Mouse (Mus musculus) heart, postnatal 36 days (tissue): ENCODE measurements at regions not wholly inside any gene's neighbourhood (a gene's known extent, or its start where the extent isn't known, plus 50 kb on each side); places are given as distances from the start of the nearest gene placed in this dataset.
A peak's percentile ranks its signal among the peaks of the same experiment; 100 is the strongest.

Experiments used
- DNase-seq, 2 experiments: peaks; one replicate each; pipeline ENCODE4 v3.0.0; 2021 to 2022
- intact Hi-C: fragments of 180-260 bp; cut with DNase I; formaldehyde crosslinking; loops from one replicate; pipeline ENCODE4 v1.15.1; 2025

DNA sequence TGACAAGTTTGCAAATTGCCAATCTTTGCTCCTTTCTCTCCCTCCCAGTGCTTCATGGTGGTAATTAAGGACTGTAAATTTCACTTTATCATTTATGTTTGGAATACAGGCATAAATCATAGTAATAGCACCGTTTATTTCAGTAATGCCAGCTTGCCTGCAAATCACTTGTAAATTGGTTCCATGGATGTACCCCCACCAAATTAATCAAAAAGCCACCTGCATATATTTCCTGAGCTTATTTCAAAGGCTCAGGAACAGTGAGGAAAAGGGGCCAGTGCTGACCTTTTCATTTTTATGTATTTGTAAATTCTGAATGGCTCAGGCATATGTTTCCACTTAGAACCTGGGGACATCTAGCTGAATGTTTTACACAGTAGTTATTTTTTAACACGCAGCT lies 115.0 kb downstream of the D3Ertd751e start:
- intact Hi-C loops = no loop called here
- DNase-seq = no peak

GRCm38 (mm10) chr3:41862674-41863073 lies 120.3 kb downstream of the D3Ertd751e start:
- intact Hi-C loops = no loop called here
- DNase-seq = no peak

DNA sequence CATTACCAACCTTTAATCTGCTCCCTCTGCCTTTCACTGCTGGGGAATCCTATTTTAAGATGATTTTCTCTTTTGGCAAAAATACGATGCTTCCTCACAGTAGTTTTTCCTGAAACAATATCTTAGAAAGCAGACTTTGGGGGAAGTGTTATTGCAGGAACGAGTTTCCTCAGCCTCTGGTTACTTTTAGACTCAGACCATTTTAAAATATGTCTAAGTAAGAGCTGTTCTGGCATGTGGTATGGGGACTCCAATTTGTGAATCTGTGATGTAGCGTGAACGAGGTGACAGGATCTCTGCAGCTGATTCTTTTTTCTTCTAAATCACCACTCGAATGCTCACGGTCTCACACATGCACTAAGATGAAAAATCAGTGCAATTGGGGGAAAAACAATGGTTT lies 166.5 kb downstream of the D3Ertd751e start:
- no peak for DNase-seq
- intact Hi-C loops = no loop called here

DNA sequence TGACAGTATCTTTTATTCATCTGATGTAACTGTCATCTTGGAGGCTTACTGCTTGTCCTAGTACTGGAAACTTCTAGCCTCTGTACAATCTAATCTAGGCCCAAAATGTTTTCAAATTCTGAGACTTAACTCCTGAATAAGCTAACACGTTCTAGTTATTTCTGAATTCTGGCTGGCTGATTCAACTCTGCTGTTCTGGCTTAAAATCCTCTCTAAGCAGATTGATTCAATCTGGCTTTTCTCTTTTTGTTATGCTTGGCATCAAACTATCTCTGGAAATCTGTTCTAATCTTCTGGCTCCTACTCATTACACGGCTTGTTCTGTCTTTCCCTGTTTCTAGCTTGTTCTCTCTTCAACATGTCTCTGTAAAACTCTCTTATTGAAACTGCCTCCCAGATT lies 170.8 kb downstream of the D3Ertd751e start:
- DNase-seq = no peak

DNA sequence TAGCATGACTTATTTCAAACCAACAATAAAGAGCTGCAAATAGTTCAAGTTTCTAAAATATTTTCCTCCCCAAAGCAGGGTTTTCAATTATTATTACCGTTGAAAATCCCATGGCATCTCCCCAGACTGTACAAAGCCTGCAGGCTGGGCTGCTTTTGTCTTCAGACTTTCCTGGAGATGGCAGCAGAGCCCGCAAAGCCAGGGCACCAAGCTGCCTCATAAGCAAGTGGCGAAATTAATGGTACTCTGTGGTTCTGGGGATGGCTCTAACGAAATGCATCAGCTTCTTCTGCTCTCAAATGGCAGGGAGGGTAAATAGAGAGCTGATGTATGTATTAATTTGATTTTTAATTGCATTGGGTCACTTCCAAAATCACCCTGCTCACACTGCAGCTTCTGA lies 197.4 kb downstream of the D3Ertd751e start:
- no peak for DNase-seq

More for the DNA sequence above, 170.8 kb downstream of the D3Ertd751e start:
- intact Hi-C loops = no loop called here

GRCm38 (mm10) chr3:41942964-41943363 lies 200.6 kb downstream of the D3Ertd751e start:
- intact Hi-C loops = no loop called here
- DNase-seq = no peak

More for the DNA sequence above, 197.4 kb downstream of the D3Ertd751e start:
- intact Hi-C loops = no loop called here

- intact Hi-C loops = no loop called here
- no peak for DNase-seq
Measured at GRCm38 (mm10) chr3:41949404-41949803, 207.0 kb downstream of the D3Ertd751e start.

GRCm38 (mm10) chr3:41957385-41957784 lies 215.0 kb downstream of the D3Ertd751e start:
- DNase-seq = no peak
- intact Hi-C loops = no loop called here

DNA sequence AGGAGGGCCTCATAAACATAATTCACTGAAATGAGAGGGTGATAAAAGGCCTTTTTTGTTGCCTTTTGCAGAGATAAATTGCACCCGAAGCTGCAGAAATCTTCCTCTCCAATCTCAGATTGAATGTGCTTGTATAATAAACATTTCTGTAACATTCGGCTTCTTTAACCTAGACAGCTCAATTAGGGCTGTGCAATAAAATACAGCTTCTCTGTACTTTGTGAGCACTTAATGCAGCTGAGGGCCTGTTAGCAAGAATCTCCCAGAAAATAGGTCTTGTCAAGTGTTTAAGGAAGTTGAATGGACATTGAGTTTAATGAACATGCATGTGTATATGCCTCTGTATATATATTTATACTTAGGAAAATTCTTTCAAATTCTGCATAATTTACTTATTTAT lies 217.8 kb downstream of the D3Ertd751e start:
- intact Hi-C loops = no loop called here

GRCm38 (mm10) chr3:41962923-41963322 lies 220.5 kb downstream of the D3Ertd751e start:
- no peak for DNase-seq
- intact Hi-C loops = no loop called here

More for the DNA sequence above, 217.8 kb downstream of the D3Ertd751e start:
- DNase-seq = no peak

DNA sequence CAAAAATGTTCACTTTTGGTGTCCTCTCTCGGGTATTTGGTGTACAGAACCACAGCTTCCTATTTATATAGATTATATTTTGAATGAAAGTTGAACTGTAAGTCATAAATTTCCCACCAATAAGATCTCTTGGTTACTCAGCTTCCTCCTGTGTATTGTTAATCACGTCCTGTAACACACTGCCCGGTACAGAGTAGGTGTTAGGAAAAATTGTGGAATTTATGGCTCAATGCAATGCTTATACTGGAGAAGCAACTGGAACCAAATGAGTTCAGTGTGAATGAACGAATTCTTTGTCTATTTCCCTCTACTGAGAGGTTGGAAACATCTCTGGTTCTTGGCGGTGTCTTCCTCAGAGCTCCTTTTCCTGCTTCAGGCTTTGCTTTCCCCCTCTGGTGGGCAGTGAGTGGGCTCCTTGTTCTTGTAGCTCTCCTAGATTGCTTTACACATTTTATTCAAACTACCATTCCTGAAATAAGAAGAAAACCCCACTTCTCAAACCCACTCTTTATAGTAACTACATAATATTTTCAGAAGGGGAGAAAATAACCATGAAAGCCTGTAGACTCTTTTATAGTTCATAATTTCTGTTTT lies 264.4 kb downstream of the D3Ertd751e start:
- no peak for DNase-seq
- intact Hi-C loops = no loop called here

DNA sequence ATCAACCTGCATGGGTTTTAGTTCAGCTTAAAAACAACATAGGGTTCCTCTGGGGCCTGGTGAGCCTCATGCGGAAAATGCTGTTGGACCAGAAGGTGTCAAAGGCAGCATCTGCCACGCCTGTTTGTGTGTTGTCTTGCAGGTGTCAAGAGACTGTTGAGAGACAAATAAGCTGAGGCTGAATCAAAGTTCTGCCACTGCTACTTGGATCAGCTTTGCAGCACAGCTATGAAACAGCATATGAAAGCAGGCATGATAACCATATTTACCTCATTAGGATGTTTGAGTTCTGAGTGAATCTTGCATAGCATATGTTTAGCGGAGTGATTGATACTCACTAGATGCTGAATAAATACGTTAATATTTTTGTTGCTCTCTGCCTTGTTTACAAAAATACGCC lies 280.8 kb downstream of the D3Ertd751e start:
- intact Hi-C loops = no loop called here
- DNase-seq = no peak

DNA sequence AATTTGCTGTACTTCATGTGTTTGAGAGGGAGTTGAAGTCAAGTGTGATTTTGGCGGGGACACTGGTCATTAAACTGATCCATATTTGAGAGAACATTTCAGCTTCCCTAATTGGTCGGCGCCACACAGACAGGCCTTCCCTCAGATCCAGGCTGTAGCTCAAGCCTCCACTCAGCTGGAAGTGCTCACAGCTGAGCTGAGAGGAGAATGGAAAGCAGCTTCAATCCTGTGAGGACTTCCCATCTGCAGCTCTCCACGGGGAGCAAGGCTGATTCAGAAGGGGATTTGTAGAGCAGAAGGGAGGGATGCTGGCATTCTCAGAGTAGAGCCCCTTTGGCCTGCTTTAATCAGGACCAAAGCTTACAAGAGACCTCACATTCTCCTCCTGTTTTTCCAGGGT lies 297.2 kb downstream of the D3Ertd751e start:
- DNase-seq = no peak
- intact Hi-C loops = no loop called here

GRCm38 (mm10) chr3:42040270-42040812 lies 297.9 kb downstream of the D3Ertd751e start:
- DNase-seq = no peak
- intact Hi-C loops = no loop called here

DNA sequence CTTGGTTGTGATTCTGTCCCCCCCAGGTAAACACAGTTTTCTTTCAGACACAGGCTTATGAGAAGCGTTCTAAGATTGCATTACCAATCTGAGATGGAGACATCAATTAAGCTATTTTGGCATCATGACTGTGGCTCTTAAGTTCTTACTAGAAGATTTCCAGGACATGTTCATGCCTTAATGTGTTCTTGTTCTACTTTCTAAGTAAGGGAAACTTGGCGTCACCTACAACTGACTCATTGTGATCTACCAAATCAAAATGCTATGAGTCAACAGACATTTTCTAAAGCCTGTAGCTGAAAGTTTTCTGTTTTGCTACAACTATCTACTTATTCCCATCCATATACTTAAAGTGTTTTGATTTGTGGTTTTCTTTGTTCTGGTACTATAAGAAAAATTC lies 298.5 kb downstream of the D3Ertd751e start:
- intact Hi-C loops = no loop called here
- no peak for DNase-seq

DNA sequence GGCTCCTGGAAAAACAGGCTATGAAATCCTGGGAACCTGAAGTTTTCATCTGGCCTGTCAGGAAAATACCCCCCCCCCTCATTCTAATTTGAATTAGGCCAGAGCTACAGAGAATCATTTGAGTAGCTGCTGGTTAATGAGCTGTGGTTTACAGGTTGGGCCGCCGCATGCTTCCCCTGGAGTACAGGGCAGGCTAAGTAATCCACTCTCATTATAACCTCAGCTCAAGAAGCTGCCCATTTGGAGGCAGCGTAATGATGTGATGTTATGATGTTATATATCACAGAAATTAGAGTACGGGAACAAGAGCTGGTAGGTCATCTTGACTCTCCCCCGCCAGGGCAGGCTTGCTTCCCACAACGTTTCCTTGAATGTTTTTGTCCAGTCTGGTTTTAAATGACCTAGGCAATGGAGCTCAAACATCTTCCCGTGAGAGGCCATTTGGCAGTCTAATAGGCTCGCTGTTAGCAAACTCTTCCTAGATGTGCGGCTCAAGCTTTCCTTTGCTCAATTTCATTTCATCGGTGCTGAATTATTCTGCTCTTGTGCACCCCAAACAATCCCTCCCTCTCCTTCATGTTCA lies 315.0 kb downstream of the D3Ertd751e start:
- intact Hi-C loops = no loop called here
- DNase-seq = no peak

DNA sequence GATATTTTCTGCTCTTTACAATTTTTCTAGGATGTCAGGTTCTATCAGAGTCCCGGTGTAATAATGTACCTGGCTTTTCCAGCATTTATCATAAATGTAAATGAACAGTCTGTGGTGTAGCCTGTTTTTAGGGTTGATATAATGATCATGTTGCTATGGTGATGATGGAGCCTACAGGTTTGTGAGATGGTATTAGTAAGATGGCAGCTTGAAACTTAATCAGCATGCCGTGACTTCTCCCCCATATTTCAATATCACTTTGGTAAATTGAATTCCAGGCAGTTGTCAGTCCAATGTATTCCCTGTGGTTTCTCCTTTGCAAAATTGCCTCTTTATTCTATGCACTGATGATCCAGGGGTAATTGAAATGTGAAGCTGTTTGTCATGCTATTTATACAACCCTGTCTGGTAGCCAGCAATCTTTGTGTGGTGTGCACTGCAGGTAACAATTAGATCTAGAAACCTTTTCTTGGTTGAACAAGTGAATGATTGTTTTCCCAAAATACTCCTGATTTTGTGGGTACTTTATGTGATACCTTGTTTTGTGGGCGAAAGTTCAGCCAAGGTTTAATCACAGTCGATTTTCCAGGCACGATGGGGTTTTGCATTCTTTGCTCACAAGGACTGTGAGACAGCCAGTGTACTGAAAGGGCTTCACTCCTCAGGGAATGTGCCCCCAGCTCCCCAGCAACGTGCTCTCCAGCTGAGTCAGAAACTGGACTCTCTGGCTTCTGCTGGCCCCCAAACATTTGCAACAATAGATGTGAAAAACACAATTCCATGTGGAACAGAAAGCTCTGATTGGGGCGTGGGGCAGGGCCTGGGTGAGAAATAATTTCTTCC lies 322.9 kb downstream of the D3Ertd751e start:
- DNase-seq = no peak
- intact Hi-C loops = no loop called here

DNA sequence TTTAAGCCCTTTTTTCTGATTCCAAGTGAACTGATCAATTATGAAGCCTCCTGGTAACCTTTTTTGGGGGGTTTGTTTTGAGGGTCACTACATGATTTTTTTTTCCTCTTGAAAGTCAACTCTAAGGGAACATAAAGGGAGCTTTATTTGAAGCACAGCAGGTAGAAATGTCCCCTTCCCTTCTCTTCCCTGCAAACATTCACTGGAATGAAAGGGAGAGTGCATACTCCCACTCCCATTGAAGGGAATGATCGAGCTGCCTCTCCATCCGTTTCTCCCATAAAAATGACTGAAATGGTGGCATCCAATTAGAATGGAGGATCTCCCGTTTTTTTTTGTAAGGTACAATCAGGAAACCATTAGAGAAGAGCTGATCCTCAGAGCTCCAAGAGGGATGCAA lies 323.6 kb downstream of the D3Ertd751e start:
- no peak for DNase-seq
- intact Hi-C loops = no loop called here

DNA sequence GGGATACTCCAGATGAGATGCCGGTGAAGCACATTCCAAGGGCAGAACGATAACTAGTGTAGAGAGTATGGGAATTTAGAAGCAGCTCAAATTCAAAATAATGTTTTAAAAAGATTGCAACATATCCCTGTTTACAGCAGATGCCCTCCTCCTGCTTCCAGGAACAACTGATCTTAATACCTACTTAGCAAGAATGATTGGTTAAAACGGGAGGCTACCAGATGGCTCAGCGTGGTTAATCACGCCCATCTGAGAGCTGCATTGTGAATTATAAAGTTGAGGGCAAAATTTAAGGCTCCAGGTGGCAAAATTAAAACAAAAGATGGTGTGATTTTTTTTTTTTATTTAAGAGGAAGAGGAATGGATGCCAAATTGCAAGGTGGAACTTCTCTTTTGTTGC lies 324.6 kb downstream of the D3Ertd751e start:
- intact Hi-C loops = no loop called here
- DNase-seq = no peak

- peak in 1 of 2 experiments; percentile 9 for DNase-seq
- intact Hi-C loops = no loop called here
Measured at GRCm38 (mm10) chr3:42074532-42075287, 332.3 kb downstream of the D3Ertd751e start.
